Mouse (Mus musculus): ENCODE results near the gene Shq1.

DNA sequence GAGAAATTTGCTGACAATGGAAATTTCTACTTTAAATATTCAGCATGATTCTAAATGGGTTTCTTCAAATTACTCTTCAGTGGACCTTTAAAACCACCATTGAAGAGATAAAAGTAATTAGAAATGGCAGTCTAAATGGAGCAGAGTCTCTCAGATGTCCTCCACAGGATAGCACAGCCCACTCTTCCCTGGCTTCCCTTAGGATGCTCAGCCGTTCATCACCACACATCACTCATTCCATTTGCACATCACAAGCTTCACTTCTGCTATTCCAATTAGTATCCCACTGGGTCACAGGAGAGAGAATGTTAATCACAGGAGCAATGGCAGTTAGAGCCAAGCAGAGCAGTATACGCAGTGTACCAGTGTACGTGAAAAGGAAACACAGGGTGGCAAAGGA is 18.4 kb downstream of the Shq1 start:
- TF ChIP-seq CTCF (IDR thresholded peaks at IDR 0.05; ENCODE audit: low read depth, low read length), result no peak
- no peak for TF ChIP-seq POLR2A (IDR thresholded peaks at IDR 0.05; ENCODE audit: borderline replicate concordance, low read depth, low read length)
